Mouse (Mus musculus) embryonic facial prominence, embryonic 11.5 days (tissue): ENCODE results near the gene C130032M10Rik. TPM values are rescaled to one million over a fixed set of nuclear protein-coding genes. Genes with fewer than 3 reads are reported as not detected.

Experiments used
- ATAC-seq: fragments of 200-750 bp; cut with Nextera tagmentation; replicated peaks from 2 replicates; pipeline ENCODE4 v1.8.0; 2017; ENCODE audit warnings: low read depth; ENCODE audit not compliant: insufficient number of reproducible peaks, low FRiP score, low TSS enrichment
- DNase-seq: peaks from one replicate; pipeline ENCODE4 v3.0.0-alpha.2; 2015; ENCODE audit warnings: low spot score
- H3K27ac ChIP-seq: fragments of 300-500 bp; sonication (generic); replicated peaks from 2 replicates; pipeline ENCODE4 v1.5.1; 2014; ENCODE audit warnings: mild to moderate bottlenecking, low read depth, low read length, control low read depth
- H3K27me3 ChIP-seq: fragments of 300-500 bp; sonication (generic); 2 replicates; pipeline ENCODE4 v1.6.1; 2014; ENCODE audit warnings: mild to moderate bottlenecking, low read length, moderate library complexity, mixed read lengths; ENCODE audit not compliant: control insufficient read depth, insufficient read depth
- H3K36me3 ChIP-seq: fragments of 300-500 bp; sonication (generic); replicated peaks from 2 replicates; pipeline ENCODE4 v1.6.1; 2014; ENCODE audit warnings: low read depth, mild to moderate bottlenecking, low read length, moderate library complexity, mixed read lengths; ENCODE audit not compliant: control insufficient read depth, insufficient read depth
- H3K4me1 ChIP-seq: fragments of 300-500 bp; sonication (generic); 2 replicates; pipeline ENCODE4 v1.6.1; 2014; ENCODE audit warnings: low read length, mixed read lengths; ENCODE audit not compliant: control insufficient read depth, insufficient read depth
- H3K4me2 ChIP-seq: fragments of 300-500 bp; sonication (generic); 2 replicates; pipeline ENCODE4 v1.6.1; 2014; ENCODE audit warnings: low read depth, mild to moderate bottlenecking, control low read depth, low read length, moderate library complexity
- H3K4me3 ChIP-seq: fragments of 300-500 bp; sonication (generic); 2 replicates; pipeline ENCODE4 v1.5.1; 2014; ENCODE audit warnings: low read depth, low read length, control low read depth
- H3K9ac ChIP-seq: fragments of 300-500 bp; sonication (generic); replicated peaks from 2 replicates; pipeline ENCODE4 v1.6.1; 2014; ENCODE audit warnings: mild to moderate bottlenecking, control low read depth, low read length
- H3K9me3 ChIP-seq: fragments of 300-500 bp; sonication (generic); replicated peaks from 2 replicates; pipeline ENCODE4 v1.6.1; 2016; ENCODE audit warnings: mild to moderate bottlenecking, low read length, inconsistent platforms, mixed read lengths; ENCODE audit not compliant: control insufficient read depth
- WGBS: fragments of 180-500 bp; shearing (Covaris S2); extraction: QIAGEN DNeasy Blood & Tissue Kit; methylation state at CpG from one replicate; pipeline ENCODE4 v1.1.7; 2014; 5-methylcytosine and 5-hydroxymethylcytosine counted together
- polyA plus RNA-seq: library from polyadenylated mRNA; unstranded; fragments of >200 nt; fragmentation: Nextera tagmentation; extraction: Ambion mirVana; gene quantifications from 2 replicates; pipeline ENCODE4 v1.2.1, GENCODE M21; 2014

C130032M10Rik gene
- polyA plus RNA-seq, 1 experiment from 2014 or later, result not detected

GRCm38 (mm10) chr9:114486808-114487207 lies 28.7 kb upstream of the C130032M10Rik start:
- Histone ChIP-seq H3K9me3 (no peaks in the 10 kb centered on the region), H3K4me1 (no peaks in the 10 kb centered on the region), H3K4me3 (no peak overlapping the region), H3K36me3 (no peaks in the 10 kb centered on the region), H3K27ac (no peak overlapping the region), H3K27me3 (no peaks in the 10 kb centered on the region), H3K9ac (no peak overlapping the region), H3K4me2 (no peak overlapping the region)
- DNase-seq, result no peak
- WGBS, result 83% methylated on average over 4 of the region's 4 CpGs
- ATAC-seq, result no peak

- H3K9me3 ChIP-seq, result no peaks in the 10 kb centered on the region
- ATAC-seq (no peak), DNase-seq (no peak)
- H3K4me1 ChIP-seq, result no peaks in the 10 kb centered on the region
- H3K27ac ChIP-seq, result no peak overlapping the region
- no peak overlapping the region for H3K9ac ChIP-seq
- H3K36me3 ChIP-seq, result no peaks in the 10 kb centered on the region
- WGBS, result 88% methylated on average over 23 of the region's 23 CpGs
- no peaks in the 10 kb centered on the region for H3K27me3 ChIP-seq
- H3K4me3 ChIP-seq, result no peak overlapping the region
- no peak overlapping the region for H3K4me2 ChIP-seq
Measured at GRCm38 (mm10) chr9:114487481-114488258, 27.8 kb upstream of the C130032M10Rik start.

DNA sequence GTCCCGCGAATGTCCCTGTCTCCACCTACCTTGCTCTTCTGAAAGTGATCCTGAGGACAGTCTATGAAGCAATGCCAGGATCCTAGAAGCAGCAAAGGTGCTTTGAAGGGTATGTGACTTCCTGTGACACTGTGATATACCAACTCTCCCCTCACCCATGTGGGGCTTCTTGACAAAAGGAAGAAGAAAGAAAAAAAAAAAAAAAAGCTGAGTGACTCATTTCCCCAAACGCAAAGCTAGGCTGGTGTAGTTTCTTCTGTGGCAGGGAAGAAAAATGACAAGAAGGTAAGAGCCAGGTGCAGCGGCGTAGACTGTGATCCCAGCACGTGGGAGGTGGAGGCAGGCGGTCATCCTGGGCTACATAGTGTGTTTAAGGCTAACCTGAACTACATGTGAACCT lies 19.0 kb upstream of the C130032M10Rik start:
- no peak overlapping the region for H3K4me3 ChIP-seq
- no peak for DNase-seq
- no peak overlapping the region for H3K9ac ChIP-seq
- no peak overlapping the region for H3K27ac ChIP-seq
- no peaks in the 10 kb centered on the region for H3K27me3 ChIP-seq
- WGBS, result 86% methylated on average over 7 of the region's 7 CpGs
- no peaks in the 10 kb centered on the region for H3K4me1 ChIP-seq
- H3K9me3 ChIP-seq, result no peaks in the 10 kb centered on the region
- H3K36me3 ChIP-seq, result no peaks in the 10 kb centered on the region
- ATAC-seq, result no peak
- no peak overlapping the region for H3K4me2 ChIP-seq

- no peaks in the 10 kb centered on the region for H3K4me1 ChIP-seq
- H3K4me3 ChIP-seq, result no peak overlapping the region
- peak; percentile 93 for DNase-seq
- H3K9ac ChIP-seq, result no peak overlapping the region
- H3K36me3 ChIP-seq, result no peaks in the 10 kb centered on the region
- no peaks in the 10 kb centered on the region for H3K27me3 ChIP-seq
- no peak overlapping the region for H3K4me2 ChIP-seq
- ATAC-seq, result peak; percentile 71; the same call in 1 of the 2 replicates
- no peaks in the 10 kb centered on the region for H3K9me3 ChIP-seq
- no peak overlapping the region for H3K27ac ChIP-seq
- 8% methylated on average over 11 of the region's 11 CpGs for WGBS
Measured at GRCm38 (mm10) chr9:114498218-114498617, 17.3 kb upstream of the C130032M10Rik start.

- no peak overlapping the region for H3K4me2 ChIP-seq
- H3K36me3 ChIP-seq, result no peaks in the 10 kb centered on the region
- WGBS, result 28% methylated on average over 15 of the region's 15 CpGs
- no peaks in the 10 kb centered on the region for H3K9me3 ChIP-seq
- H3K4me3 ChIP-seq, result no peak overlapping the region
- no peak overlapping the region for H3K27ac ChIP-seq
- peak; percentile 84 for DNase-seq
- H3K27me3 ChIP-seq, result no peaks in the 10 kb centered on the region
- no peaks in the 10 kb centered on the region for H3K4me1 ChIP-seq
- H3K9ac ChIP-seq, result no peak overlapping the region
- 0 out of 2 replicates have a peak, but pooled peaks have one; percentile 60 for ATAC-seq
Measured at GRCm38 (mm10) chr9:114499783-114500515, 15.5 kb upstream of the C130032M10Rik start.

DNA sequence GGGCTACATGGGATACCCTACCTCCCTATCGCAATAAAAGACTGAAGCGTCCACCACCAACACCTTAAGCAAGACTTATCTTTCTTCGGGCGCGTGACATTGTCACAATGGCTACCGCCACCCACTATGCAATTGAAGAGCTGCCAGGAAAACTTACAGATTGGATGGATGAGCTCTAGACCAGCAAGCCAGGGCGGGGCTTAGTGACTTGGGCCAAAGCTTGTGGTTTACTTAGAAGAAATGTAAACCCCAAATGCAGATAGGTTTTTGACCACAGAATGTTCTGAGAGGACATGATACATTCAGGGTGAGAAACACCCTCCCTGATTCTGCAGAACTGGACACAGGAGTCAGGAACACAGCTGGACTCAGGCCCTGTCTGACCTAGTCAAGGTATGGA lies 14.4 kb upstream of the C130032M10Rik start:
- Histone ChIP-seq H3K9ac (no peak overlapping the region), H3K4me3 (no peak overlapping the region), H3K27ac (no peak overlapping the region), H3K4me1 (no peaks in the 10 kb centered on the region), H3K36me3 (no peaks in the 10 kb centered on the region), H3K27me3 (no peaks in the 10 kb centered on the region), H3K9me3 (no peaks in the 10 kb centered on the region), H3K4me2 (no peak overlapping the region)
- 98% methylated on average over 7 of the region's 7 CpGs for WGBS
- ATAC-seq (no peak), DNase-seq (no peak)

GRCm38 (mm10) chr9:114501913-114502312 lies 13.6 kb upstream of the C130032M10Rik start:
- Histone ChIP-seq H3K9ac (no peak overlapping the region), H3K4me2 (no peak overlapping the region), H3K4me1 (no peaks in the 10 kb centered on the region), H3K27ac (no peak overlapping the region), H3K4me3 (no peak overlapping the region), H3K36me3 (no peaks in the 10 kb centered on the region), H3K27me3 (no peaks in the 10 kb centered on the region), H3K9me3 (no peaks in the 10 kb centered on the region)
- WGBS, result 95% methylated on average over 11 of the region's 11 CpGs
- no peak for ATAC-seq
- DNase-seq, result no peak
